Mouse (Mus musculus) neutrophil, adult 5-6 weeks (primary cell): ENCODE data around the gene Tmem212. TPM values are rescaled to one million over a fixed set of nuclear protein-coding genes. Genes with fewer than 3 reads are reported as not detected.

Experiments
- ATAC-seq: fragments of 151-379, 151-347 bp; 2 replicates; pipeline ENCODE4 v1.8.0; 2017; ENCODE audit warnings: mild to moderate bottlenecking, moderate TSS enrichment; ENCODE audit not compliant: insufficient number of reproducible peaks, poor library complexity, low FRiP score, severe bottlenecking; ENCODE audit errors: extremely low read depth
- total RNA-seq: library from RNA; stranded (forward); fragments of 200-1000 nt; gene quantifications from 2 replicates; pipeline ENCODE4 v1.2.3, GENCODE M21; 2017

Tmem212 gene
- total RNA-seq, 1 experiment from 2014 or later: not detected

DNA sequence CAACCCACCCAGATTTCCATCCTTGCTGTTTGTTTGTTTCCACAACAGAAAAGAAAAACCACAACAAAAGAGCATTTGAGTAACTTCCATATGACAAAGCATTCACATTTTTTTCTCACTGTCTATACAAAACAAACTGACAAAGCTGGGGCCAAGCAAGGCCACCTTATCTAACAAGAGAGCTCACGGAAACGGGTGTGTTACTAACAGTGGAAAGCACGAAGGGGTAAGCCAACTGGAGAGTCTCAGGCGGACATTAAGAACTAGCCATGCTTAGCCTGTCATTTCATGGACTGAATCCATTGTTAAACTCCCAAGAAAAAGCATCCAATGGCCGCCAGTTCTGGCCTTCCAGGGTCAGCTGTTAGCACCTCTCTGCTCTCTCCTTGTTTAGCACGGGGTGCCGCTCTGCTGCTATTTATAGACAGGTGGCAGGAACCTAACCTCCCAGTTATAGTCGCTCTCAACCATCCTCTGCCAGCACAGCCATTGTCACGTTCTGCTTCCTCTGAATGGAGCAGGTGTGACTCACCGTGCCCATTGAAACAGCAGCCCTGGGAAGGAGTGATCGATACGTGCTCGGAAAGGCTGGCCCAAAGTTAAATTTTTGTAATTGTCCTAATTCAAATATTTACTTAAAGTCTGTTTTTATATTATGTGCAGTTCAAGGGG is 8.6 kb upstream of the Tmem212 start:
- ATAC-seq: no peak

DNA sequence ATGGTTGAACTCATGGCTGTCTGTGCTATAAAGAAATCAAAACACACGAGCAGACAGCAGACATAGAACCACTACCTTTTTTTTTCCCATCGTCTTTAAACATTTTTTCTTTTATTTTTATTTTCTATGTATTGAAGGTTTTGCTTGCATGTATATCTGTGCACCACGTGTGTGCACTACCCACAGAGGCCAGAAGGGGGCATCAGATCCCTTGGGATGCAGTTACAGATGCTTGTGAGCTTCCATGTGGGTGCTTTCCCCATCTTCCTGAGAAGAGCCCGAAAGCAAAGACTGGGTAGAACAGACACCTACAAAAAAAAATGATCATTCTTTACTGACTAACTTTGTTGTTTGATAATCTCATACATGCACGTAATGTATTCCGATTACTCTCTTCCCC is 5.7 kb upstream of the Tmem212 start:
- ATAC-seq: no peak

DNA sequence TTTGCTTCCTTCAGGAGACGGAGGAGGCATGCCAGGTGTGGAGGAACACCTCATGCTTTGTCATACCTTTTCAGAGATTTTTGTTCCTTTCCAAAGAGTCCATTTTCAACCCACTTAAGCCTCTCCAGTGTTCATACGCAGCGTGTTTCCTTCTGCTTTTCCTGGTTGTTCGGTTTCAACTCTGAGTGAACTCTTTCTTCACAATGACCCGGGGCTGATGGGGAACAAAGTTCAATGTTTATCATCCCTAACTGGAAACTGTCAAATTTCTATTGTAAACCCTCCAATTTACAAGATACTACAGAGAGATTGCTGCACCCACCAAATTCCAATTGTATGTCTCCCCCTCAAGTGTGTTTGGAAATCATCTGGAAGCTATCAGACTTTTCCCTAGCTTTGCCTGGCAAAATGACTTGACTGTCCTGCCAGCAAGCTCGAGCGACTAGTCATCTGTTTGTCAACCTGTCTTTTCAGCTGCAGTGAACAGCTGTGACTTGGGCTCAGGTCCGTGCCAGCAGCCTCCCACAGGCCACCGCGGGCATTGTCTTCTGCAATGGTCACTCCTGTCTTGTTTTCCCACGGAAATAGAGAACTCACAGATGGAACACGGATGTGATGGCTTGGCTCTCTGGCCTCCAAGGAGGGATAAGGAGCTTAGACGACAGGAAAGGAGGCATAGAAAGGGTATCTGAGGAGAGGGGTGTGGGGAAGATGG is 3.0 kb upstream of the Tmem212 start:
- ATAC-seq: no peak

DNA sequence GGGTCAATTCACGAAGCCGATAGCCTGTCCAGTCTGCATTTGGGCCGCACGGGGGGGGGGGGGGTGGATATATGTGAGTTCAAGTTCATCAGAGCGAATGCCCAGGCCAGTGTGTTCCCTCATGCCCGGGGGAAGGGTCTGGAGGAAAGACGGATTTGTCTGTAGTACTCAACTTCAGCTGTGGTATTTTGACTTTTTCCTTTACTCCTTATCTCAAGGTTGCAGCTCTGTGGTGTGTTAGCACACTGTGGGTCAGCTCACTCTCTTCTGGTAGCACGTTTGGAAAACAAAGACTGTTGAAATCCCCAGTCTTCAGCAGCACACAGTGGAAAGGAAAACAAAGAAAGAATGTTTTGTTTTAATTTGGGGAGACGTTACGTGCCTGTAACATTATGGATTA is 2.0 kb upstream of the Tmem212 start:
- ATAC-seq: no peak

DNA sequence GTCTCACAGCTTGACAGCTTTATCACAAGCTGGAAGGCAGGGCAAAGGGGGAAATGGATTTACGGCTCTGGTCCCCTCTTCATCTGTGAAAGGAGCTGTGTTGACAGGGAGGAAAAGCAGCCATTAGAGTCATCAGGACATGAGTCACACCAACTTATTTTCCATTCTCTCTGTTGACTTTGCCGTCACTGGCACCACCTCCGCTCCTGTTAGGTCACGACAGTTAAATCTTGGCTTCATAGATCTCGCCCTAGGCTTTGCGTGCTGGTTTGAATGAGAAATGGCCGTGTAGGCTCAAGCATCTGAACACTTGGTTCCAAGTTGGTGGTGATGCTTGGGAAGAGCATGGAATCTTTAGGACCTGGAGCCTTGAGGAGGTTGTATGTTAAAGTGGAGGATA is 9.6 kb downstream of the Tmem212 start:
- ATAC-seq: no peak

DNA sequence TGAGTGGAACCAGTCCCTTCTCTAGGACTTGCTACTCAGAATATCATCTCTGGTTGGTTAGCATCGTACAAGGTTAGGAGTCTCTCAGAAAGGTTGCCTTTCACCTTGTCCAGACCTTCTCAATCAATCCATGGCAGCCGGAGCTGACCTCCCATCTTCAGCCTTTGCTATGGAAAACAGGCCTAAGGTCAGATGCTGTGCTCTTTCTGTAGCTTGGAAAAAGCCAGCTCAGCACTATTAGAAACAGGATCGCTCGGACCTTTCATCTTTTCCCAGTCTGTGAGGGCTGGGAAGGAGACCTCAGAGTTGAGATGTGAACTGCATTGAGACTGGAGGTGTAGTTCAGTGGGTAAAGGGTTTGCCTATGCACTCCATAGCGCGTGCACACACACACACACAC is 10.6 kb downstream of the Tmem212 start:
- no peak for ATAC-seq

DNA sequence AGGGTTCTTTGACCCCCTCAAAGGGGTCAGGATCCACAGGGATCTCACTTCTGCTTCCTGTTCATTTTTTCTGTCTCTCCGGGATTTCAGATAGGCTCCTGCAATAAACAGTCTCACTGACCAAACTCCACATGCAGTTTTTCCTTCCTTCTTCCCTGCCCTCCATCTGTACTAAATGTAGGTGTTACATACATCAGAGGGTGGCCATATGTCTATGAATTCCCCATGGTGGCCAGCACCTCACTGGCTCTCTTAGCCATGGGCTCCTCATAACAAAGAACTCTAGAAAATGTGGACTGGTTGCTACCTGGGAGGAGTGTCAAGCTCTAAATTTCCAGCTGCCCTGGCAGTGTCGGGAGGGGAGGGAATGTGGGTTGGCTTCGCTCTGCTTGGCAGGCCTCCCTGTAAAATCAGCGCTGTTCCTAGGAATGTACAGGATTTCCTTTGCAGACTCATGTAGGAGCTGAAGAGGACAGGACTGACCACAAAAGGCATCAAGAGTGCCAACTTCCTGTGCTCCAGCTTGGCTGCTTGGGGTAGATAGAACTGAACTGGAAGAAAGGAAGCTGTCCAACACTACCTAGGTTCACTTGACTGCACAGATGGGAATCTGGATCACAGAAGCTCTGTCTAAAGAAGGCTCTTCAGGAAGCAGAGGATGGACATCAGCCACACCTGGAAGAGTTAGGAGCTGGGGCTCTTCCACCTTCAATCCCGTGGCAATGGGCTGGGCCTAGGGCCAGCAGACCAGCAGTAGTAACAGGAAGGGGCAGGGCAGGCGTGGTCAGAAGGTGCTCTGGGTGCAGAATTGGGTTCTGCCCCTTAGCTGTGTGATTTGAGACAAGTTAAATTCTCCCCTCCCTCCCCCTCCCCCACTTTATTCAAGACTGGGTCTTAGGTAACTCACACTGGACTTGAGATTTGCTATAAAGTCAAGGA is 14.0 kb downstream of the Tmem212 start:
- ATAC-seq: no peak

DNA sequence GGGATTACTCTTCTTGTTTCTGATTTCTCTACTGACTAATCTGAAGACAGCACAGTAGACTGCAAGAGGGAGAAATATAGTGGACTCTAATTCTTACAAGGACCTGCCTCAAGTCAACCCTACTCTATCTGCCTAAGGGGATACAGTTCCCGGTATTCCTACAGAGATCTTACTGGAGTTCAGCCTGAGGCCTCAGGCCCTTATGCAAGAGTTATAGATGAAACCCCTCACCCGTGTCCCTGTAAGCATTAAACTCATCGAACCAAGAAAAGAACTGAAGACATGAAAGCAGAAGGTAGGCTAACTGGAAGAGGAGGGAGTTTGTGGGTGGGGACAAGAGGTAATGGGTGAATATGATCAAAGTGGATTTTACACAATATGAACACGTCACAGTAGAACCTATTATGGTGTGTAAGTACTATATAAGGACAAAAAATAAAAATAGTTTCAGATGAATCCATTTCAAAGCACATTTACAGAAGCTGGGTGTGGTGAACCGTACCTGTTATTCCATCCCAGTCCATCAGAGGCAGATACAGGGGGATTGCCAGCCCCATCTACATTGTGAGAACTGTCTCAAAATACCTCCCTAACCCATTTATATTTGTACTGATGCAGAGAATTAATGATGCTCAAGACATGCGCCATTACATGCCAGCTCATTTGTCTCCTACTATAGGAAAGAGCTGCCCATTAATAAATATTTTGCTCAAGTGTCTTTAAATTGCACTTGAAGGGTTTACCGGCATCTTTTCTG is 17.1 kb downstream of the Tmem212 start:
- ATAC-seq: no peak

DNA sequence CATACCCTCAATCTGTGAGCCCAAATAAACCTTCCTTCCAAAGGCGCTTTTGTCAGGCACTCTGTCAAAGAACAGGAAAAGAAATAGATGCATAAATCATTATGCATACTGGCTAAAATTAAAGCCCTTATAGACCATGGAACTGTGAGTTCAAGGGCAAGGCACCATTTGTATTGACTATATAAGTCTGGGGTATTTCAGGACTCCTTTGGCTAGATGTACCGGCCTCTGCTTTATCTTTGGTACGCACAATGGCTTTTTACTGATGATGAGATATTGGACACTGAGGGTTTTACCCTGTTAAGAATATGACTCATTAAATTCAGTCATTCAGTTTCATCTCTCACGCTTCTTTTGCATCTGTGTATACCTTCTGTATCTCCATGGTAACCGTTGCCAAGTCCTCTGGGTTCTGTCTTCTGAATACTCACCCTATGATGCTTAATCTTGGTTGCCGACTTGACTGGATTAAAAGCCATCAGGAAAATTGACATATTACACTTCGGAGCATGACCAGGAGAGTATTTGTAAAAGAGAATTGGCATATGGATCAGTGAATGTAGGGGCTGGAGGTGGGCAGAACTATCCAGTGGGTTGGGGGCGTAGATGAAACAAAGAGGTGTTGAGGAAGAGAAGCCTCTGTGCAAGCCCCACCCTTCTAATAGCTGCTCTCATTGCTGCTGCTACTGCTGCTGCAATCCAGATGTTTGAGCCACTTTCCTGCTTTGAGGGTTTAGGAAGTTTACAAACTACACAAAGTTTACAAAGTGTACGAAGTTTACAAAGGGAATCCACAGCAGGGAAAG is 22.7 kb downstream of the Tmem212 start:
- ATAC-seq: no peak

DNA sequence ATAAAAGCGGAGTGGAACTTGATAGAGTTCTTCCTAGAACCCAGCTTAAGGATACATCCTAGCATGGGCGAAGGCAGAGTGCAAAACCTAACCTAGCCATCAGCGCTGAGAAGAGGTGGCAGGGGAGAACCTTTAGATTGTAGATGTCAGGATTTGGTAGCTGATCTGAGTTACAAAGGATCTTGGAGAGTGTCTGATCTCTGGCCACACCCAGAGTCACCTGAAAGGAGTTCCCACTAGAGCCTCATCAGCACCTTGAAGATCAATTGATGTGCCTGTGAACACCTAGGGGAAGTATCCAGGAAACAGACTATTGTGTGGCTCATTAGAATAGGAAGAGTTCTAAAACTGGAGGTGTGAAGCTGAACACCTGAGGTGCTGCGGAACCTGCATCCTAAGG is 23.7 kb downstream of the Tmem212 start:
- ATAC-seq: no peak

DNA sequence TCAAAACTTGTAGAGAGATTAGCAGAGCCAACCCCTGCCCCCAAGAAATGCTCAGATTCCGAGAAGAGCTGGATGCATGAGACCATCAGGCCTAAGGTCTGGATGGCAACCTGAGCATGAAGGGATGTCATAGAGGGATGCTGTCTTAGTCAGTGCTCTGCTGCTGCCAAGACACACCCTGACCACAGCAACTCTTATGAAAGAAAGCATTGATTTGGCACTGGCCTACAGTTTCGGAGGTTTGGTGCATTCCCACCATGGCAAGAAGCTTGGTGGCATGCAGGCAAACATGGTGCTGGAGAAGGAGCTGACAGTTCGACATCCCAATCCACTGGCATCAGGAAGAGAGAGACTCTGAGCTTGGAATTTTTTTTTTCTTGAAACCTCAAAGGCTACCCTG is 24.3 kb downstream of the Tmem212 start:
- no peak for ATAC-seq

DNA sequence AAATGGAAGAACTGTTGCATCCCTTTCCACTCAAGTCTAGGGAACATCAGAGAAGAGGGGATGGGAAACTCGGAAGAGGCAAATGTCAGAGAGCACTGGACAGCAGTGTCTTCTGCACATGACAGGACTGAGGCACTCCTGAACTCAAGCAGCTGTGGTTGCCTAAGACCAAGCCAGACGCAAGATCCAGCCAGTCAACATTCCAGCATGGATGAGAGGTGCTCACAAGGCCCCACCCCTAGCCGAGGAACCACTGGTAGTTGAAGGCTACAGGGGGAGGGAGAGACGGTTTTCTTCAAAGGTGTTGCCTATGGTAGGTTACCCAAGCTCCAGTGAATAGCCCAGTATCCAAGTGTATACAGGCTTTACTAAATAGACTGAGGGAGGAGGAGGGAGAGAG is 24.8 kb downstream of the Tmem212 start:
- ATAC-seq: no peak

DNA sequence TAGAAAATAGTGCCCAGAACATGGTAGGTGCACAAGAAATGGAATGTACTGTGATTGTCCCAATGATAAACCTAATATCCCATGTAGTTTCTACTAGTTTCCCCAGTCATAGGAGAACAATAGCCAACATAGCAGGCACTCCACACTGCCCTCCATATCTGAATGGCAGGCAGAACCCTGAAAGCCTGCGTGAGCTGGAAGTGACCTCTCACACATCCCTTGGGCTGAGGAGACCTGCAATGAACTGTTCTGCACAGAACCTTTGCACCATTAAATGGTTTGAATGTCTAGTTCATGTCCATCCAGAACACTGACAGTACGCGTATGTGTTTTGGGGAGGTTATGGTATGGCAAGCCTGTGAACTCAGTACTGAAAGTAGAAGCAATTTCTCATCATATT is 27.5 kb downstream of the Tmem212 start:
- no peak for ATAC-seq

DNA sequence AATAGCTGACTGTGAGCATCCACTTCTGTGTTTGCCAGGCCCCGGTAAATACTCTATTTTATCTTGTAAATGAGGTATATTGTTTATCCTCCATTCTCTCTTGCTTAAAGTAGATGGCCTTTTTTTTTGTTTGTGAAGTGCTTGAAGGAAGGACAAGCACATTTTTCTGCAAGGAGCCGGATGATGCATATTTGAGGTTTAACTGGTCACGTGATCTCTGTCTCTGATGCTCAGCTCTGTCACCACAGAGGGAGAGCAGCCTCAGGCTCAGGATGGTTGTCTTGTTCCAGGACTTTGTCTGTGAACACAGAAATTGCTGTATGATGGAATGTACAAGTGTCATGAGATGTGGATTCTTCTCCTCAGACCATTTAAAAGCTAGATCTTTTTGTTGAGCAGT is 28.4 kb downstream of the Tmem212 start:
- no peak for ATAC-seq

DNA sequence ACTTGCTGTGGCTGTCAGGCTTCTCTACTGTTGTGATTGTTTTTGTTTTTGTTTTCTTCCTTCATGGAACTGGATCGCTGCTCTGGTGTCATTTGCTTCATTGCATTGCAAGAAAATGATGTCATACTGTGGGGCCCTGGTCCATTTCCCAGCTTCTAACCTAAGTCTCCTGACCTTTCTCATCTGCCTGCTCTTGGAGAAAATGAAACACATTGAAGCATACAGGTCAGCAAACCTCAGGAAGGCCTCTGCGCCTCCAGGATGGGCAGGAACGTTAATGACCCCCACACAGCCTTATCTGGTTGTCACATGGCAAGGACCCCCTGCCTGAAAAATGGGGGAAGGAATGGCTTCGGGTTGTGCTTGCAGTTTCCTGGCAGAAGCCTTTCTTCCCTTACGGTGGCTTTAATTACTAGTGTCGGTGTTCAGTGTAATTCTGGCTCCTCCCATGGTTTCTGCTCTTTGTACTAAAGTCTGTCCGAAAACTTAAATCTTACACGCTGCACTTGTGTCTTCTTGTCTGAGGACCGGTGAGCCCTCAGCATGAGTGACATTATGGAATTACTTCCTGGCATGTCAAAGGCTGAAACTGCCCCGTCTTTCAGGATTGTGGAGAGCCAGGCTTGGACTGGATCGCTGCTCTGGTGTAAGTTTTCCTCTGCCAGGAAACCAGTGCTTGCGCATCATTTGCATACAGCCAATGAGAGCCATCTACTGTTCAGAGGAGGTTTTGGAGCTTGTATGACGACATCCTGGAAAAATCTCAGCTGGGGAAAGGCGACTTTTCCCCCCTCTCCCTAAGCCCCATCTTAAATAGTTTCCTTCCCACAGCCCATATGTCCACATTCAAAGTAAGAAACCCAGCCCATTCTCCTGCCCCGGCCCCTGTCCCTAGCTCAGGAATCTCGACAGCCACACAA is 33.1 kb downstream of the Tmem212 start:
- ATAC-seq: no peak

DNA sequence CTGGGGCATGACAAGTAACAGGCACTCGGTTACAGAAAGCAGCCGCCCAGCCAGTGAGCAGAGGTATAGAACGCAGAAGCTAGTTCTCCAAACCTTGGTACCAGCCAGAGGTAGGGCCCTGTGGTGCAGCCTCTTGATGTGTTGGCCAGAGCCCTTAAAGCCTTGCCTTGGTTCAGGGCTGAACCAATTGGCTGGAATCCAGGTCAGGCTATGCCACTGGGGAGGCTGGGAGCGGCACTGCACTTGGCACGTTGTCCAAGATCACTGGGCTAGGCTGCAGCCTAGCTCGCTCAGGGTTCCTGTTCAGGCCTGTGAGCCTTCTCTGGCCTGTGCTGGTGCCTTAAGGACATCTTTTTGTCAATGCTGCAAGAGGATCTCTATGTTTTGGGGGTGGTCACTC is 34.6 kb downstream of the Tmem212 start:
- no peak for ATAC-seq

DNA sequence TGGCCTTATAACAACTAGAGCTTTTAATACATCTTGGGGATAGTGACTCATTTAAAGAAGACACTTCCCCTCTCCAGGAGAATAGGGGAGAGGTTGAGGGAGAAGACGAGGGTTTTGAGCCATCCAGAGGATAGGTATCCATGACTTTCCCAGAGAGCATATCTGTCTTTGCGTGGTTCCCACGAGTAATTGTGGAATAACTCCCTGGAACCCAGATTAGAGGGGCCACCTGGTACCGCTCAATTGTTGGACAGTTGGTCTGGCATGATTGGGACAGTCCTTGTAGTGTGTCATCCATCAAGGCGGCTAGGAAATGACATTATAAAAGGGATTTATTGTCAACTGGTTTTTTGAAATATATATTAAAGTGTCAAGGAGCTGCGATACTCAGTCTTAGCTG is 35.1 kb downstream of the Tmem212 start:
- no peak for ATAC-seq
